Mouse (Mus musculus) mature B cell (primary cell): ENCODE measurements around the gene Dennd4a.

ENCODE experiments used
- in situ Hi-C: fragments of 300-500 bp; cut with MboI; formaldehyde crosslinking; loops from 2 replicates; pipeline ENCODE4 v1.14.3; 2019

The Dennd4a gene

DNA sequence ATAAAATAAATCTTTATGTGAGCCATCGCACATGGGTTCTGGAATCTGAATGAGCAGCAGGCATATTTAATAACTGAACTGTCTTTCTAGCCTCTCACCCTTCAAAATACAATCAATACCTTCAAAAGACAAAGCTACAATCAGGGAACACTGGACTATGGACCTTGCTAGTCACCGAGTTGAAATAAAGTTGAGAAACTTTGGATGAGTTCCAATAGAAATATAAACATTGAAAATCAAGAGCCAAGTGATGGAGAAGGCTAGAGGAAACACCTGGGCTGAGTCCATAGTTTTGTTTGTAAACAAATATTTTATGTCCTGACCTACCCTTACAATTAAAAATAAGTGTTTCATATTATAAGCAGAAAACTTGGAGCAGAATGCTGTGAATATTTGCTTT, 102.8 kb downstream of the Dennd4a start:
- in situ Hi-C loops, result no loop called here

DNA sequence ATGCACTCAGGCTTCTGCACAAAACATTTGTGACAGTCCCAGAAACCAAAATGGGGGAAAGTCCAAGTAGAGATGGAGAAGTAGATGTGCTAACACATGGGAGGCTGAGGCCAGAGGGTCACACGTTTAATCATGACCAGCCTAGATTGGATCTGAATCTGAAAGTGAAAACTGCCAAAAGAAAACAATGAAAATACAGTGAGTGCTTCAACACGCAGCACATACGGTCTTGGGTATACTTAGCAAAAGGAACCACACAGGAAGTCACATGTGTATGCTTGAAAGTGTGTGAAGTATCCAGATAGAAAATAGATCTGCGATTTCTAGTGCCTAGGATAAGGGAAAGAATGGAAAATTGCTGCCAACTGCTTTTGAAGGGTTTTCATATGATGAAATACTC, 103.5 kb downstream of the Dennd4a start:
- in situ Hi-C loops, result no loop called here

DNA sequence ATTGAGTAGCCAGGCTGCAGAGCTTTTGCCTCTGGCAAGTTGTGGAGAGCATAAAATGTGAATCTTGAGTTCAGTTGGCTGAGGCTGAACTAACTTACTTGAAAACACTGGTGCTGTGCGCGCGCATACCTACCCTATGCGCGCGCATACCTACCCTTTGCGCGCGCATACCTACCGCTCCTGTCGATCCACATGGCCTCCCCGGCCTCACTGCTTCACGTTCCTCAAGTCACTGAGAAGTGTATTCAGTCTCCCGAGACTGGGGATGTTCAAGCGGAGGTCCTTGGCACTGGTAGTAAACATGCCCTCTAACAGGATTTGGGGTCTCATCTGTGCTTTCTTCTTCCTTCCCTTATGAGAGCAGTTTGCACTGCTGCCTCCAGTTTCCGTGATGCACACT, 107.4 kb downstream of the Dennd4a start:
- in situ Hi-C loops, result no loop called here

DNA sequence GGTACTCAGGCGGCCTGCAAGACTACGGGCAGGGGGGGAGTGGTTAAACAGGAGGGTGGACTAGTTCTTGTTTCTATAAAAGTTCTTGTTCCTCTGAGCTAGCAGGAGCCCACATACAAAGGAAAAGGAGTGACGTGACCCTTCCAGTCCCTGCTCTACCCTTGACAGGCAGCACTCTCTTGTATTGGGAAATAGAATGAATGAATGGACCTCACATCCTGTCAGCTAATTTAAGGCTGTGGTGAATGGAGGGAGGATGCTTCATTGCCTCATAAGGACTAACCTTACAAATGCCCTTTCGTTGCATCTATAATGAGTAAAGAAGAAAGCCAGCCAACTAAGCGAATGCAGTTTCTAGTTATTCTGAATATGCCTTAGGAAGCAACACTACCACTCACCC, 114.6 kb downstream of the Dennd4a start:
- in situ Hi-C loops, result no loop called here

- in situ Hi-C loops, result no loop called here
These were observed 115.3 kb downstream of the Dennd4a start for GRCm38 (mm10) chr9:64926201-64926991.

GRCm38 (mm10) chr9:64930256-64930655, 119.1 kb downstream of the Dennd4a start:
- in situ Hi-C loops, result loop anchor here (10.0 kb wide), 1 partner anchor 535 kb away; no protein-coding TSS in a partner anchor

GRCm38 (mm10) chr9:64931751-64932610, 120.8 kb downstream of the Dennd4a start:
- in situ Hi-C loops, result loop anchor here (10.0 kb wide), 1 partner anchor 537 kb away; no protein-coding TSS in a partner anchor

DNA sequence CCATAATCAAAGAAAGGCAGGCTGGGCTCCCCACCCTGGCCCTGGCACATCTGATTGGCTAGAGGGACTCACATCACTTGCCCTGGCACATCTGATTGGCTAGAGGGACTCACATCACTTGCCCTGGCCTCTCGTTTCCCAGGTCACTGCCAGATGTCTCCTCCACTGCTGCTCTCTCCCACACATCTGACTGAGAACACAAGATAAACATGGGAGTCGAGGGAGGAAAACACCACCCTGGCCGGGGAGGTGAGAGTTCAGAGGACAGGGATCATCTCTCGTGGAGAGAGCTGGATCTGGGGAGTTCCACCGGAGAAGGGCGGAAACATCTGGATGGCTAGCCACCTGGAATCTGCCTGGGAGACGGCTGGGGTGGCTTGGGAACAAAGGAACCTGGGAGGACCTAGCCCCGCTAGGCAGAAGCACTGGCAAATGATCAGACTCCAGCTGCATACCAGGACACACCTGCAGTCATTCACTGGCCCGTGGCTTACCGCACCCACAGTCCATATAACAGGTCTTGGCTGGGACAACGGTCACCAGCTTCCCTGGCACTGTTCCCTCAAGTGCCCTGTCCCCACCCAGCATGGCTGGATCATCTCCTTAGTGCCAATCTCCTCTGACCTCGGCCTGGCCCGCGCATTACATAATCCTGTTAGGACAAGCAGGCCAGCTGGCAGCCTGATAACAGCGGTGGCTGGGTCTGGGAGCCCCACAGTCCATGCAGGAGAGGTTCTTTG, 123.0 kb downstream of the Dennd4a start:
- in situ Hi-C loops, result loop anchor here (10.0 kb wide), 1 partner anchor 539 kb away; no protein-coding TSS in a partner anchor

DNA sequence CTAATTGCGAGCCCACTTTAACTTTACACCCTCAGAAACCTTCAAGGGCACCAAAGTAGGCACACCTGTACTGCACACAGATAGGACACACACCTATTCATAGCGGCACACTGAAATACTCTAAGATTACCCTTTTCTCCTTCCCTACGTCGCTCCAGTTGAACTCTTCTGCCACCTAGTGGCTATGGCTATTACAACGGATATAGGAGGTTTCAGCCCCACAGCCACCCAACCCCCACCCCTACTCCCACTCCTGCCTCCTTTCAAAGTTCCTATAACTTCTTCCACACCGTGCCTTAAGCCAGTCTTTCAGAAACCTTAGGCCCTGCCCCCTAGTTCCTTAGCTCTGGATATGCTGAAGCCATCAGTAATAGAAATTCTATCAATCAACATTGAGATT, 125.4 kb downstream of the Dennd4a start:
- in situ Hi-C loops, result loop anchor here (10.0 kb wide), 1 partner anchor 542 kb away; no protein-coding TSS in a partner anchor

- in situ Hi-C loops, result loop anchor here (10.0 kb wide), 1 partner anchor 543 kb away; no protein-coding TSS in a partner anchor
These were observed 126.4 kb downstream of the Dennd4a start for GRCm38 (mm10) chr9:64937491-64937890.

DNA sequence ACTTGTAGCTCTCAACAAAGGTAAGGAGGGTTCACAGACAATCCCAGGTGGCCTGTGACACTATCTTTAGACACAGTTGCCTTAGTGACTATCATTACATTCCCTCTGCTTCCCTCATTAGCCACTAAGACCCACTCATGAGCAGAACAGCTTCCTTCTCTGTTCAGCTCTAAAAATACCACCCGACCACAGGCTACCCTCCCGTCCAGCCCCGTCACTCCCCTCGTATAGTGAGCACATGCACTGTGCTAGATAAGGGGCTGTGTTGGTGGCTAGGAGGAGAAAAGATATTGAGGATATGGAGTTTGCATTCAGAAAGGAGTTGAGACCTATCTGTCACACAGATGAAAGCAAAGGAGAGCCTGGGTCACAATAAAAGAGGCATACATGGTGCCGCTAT, 127.4 kb downstream of the Dennd4a start:
- in situ Hi-C loops, result loop anchor here (10.0 kb wide), 1 partner anchor 544 kb away; no protein-coding TSS in a partner anchor

DNA sequence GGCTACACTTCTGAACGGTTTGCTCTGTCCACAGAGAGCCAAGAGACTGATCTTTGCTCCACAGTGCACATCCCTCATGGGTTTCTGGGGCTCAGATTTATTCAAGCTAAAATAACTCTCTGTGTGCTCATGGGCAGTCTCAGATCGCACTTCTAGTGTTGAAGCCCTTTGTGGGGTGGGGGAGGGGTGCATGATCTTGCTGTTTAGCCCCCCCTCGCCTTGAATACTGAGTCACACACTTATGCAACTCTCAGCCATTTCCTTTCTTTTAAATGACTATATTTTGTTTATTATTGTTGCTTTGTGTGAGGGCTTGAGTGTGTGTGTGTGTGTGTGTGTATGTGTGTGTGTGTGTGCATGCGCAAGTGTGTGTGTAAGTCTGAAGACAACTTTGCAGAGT, 128.1 kb downstream of the Dennd4a start:
- in situ Hi-C loops, result loop anchor here (10.0 kb wide), 1 partner anchor 544 kb away; no protein-coding TSS in a partner anchor

GRCm38 (mm10) chr9:64939790-64940189, 128.7 kb downstream of the Dennd4a start:
- in situ Hi-C loops, result loop anchor here (10.0 kb wide), 1 partner anchor 545 kb away; no protein-coding TSS in a partner anchor

- in situ Hi-C loops, result no loop called here
These were observed 129.7 kb downstream of the Dennd4a start for GRCm38 (mm10) chr9:64940731-64941346.

- in situ Hi-C loops, result no loop called here
These were observed 130.5 kb downstream of the Dennd4a start for GRCm38 (mm10) chr9:64941650-64942049.

- in situ Hi-C loops, result no loop called here
These were observed 132.9 kb downstream of the Dennd4a start for GRCm38 (mm10) chr9:64943997-64944396.

GRCm38 (mm10) chr9:64947483-64948095, 136.4 kb downstream of the Dennd4a start:
- in situ Hi-C loops, result no loop called here

DNA sequence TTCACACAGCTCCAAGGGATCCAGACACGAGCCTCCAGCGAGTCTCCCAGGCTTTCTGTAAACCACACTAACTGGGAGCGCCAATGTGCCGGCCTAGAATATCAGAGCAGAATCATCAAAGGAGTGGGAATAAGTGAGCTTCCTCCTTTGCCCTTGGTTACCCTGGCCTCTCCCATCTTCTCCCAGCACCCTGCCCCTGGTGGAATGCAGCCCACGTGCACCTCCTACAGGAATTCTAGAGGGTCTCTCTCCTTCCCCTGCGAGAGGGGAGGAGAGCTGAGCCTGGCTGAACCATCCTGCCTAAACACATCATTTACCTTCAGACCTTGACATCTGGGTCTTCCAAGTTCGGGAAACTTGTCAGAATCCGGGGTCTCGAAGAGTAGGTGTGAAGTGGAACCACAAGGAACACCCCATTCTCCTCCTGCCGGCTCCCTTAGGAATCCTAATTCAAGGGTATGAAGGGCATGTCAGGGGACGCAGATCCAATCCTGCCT, 140.1 kb downstream of the Dennd4a start, which contains the start of gene Slc24a1:
TSS of gene Slc24a1 (minus strand) at position 447 of the 497 bp plus-strand sequence.
- in situ Hi-C loops, result no loop called here

- in situ Hi-C loops, result no loop called here
These were observed 140.9 kb downstream of the Dennd4a start for GRCm38 (mm10) chr9:64952055-64952454.

GRCm38 (mm10) chr9:64953190-64953589, 142.1 kb downstream of the Dennd4a start:
- in situ Hi-C loops, result no loop called here
